Mouse (Mus musculus) embryonic facial prominence, embryonic 15.5 days (tissue): ENCODE measurements at regions not wholly inside any gene's neighbourhood (a gene's known extent, or its start where the extent isn't known, plus 50 kb on each side); places are given as distances from the start of the nearest gene placed in this dataset.
A peak's percentile ranks its signal among the peaks of the same experiment; 100 is the strongest.

Source experiments
- ATAC-seq: fragments of 200-750 bp; cut with Nextera tagmentation; 2 replicates; pipeline ENCODE4 v1.8.0; 2017; ENCODE audit warnings: low read depth, moderate TSS enrichment; ENCODE audit not compliant: insufficient number of reproducible peaks, low FRiP score, low TSS enrichment
- H3K27ac ChIP-seq: fragments of 300-500 bp; sonication (generic); replicated peaks from 2 replicates; pipeline ENCODE4 v1.5.1; 2015; ENCODE audit warnings: mild to moderate bottlenecking, inconsistent platforms
- H3K27me3 ChIP-seq: fragments of 300-500 bp; sonication (generic); 2 replicates; pipeline ENCODE4 v1.6.1; 2015; ENCODE audit warnings: inconsistent platforms
- H3K36me3 ChIP-seq: fragments of 300-500 bp; sonication (generic); 2 replicates; pipeline ENCODE4 v1.6.1; 2015; ENCODE audit warnings: mild to moderate bottlenecking, inconsistent platforms
- H3K4me1 ChIP-seq: fragments of 300-500 bp; sonication (generic); 2 replicates; pipeline ENCODE4 v1.6.1; 2015; ENCODE audit warnings: inconsistent platforms
- H3K4me2 ChIP-seq: fragments of 300-500 bp; sonication (generic); replicated peaks from 2 replicates; pipeline ENCODE4 v1.6.1; 2015; ENCODE audit warnings: mild to moderate bottlenecking, inconsistent platforms
- H3K4me3 ChIP-seq: fragments of 300-500 bp; sonication (generic); replicated peaks from 2 replicates; pipeline ENCODE4 v1.5.1; 2015; ENCODE audit warnings: mild to moderate bottlenecking, inconsistent platforms
- H3K9ac ChIP-seq: fragments of 300-500 bp; sonication (generic); 2 replicates; pipeline ENCODE4 v1.6.1; 2015; ENCODE audit warnings: inconsistent platforms
- H3K9me3 ChIP-seq: fragments of 300-500 bp; sonication (generic); replicated peaks from 2 replicates; pipeline ENCODE4 v1.6.1; 2016; ENCODE audit warnings: inconsistent platforms
- WGBS: fragments of 180-500 bp; shearing (Covaris S2); methylation state at CpG from one replicate; pipeline ENCODE4 v1.1.7; 2015; 5-methylcytosine and 5-hydroxymethylcytosine counted together

GRCm38 (mm10) chr5:44917173-44917815 lies 117.8 kb upstream of the Ldb2 start:
- Histone ChIP-seq H3K27ac (no peak overlapping the region), H3K4me1 (peaks cover 3% of the 10 kb centered on the region; the same call in 1 of the 2 replicates), H3K9ac (no peak overlapping the region), H3K27me3 (no peaks in the 10 kb centered on the region), H3K4me3 (peak overlapping the region; percentile 22), H3K9me3 (no peaks in the 10 kb centered on the region), H3K4me2 (peak overlapping the region; percentile 24; the same call in 1 of the 2 replicates), H3K36me3 (no peaks in the 10 kb centered on the region)
- WGBS = 25% methylated on average over 16 of the region's 16 CpGs
- ATAC-seq = no peak

- Histone ChIP-seq H3K4me1 (0 out of 2 replicates have a peak, but pooled peaks cover 4% of the 10 kb centered on the region), H3K27me3 (no peaks in the 10 kb centered on the region), H3K4me2 (no peak overlapping the region), H3K4me3 (no peak overlapping the region), H3K9me3 (no peaks in the 10 kb centered on the region), H3K27ac (peak overlapping the region; percentile 63; the same call in 1 of the 2 replicates), H3K36me3 (no peaks in the 10 kb centered on the region), H3K9ac (no peak overlapping the region)
- 25% methylated on average over 6 of the region's 6 CpGs for WGBS
- ATAC-seq = peak; percentile 54
Observed at GRCm38 (mm10) chr5:44902541-44902940, 103.1 kb upstream of the Ldb2 start.

GRCm38 (mm10) chr5:44886566-44887070 lies 87.1 kb upstream of the Ldb2 start:
- ATAC-seq = no peak
- WGBS = 76% methylated on average over 4 of the region's 4 CpGs
- H3K4me1 ChIP-seq = no peaks in the 10 kb centered on the region

GRCm38 (mm10) chr5:44876946-44877345 lies 77.5 kb upstream of the Ldb2 start:
- H3K4me1 ChIP-seq = no peaks in the 10 kb centered on the region
- H3K4me3 ChIP-seq = no peak overlapping the region
- no peak overlapping the region for H3K27ac ChIP-seq
- no peak for ATAC-seq
- WGBS = 43% methylated on average over 3 of the region's 3 CpGs
- no peaks in the 10 kb centered on the region for H3K9me3 ChIP-seq
- no peaks in the 10 kb centered on the region for H3K36me3 ChIP-seq
- H3K27me3 ChIP-seq = no peaks in the 10 kb centered on the region
- no peak overlapping the region for H3K9ac ChIP-seq
- H3K4me2 ChIP-seq = no peak overlapping the region

More at GRCm38 (mm10) chr5:44886566-44887070, 87.1 kb upstream of the Ldb2 start:
- Histone ChIP-seq H3K27me3 (no peaks in the 10 kb centered on the region), H3K4me3 (no peak overlapping the region), H3K27ac (no peak overlapping the region), H3K9me3 (no peaks in the 10 kb centered on the region), H3K36me3 (no peaks in the 10 kb centered on the region), H3K9ac (no peak overlapping the region), H3K4me2 (no peak overlapping the region)

GRCm38 (mm10) chr5:44872243-44872642 lies 72.8 kb upstream of the Ldb2 start:
- Histone ChIP-seq H3K4me3 (no peak overlapping the region), H3K4me2 (no peak overlapping the region), H3K36me3 (no peaks in the 10 kb centered on the region), H3K9me3 (no peaks in the 10 kb centered on the region), H3K27me3 (no peaks in the 10 kb centered on the region), H3K9ac (no peak overlapping the region), H3K27ac (no peak overlapping the region), H3K4me1 (no peaks in the 10 kb centered on the region)
- WGBS = 10% methylated on average over 7 of the region's 7 CpGs
- no peak for ATAC-seq

GRCm38 (mm10) chr5:44863887-44864286 lies 64.4 kb upstream of the Ldb2 start:
- Histone ChIP-seq H3K27ac (no peak overlapping the region), H3K4me3 (no peak overlapping the region), H3K27me3 (no peaks in the 10 kb centered on the region), H3K4me1 (0 out of 2 replicates have a peak, but pooled peaks cover 3% of the 10 kb centered on the region), H3K9me3 (no peaks in the 10 kb centered on the region), H3K36me3 (no peaks in the 10 kb centered on the region), H3K4me2 (no peak overlapping the region), H3K9ac (no peak overlapping the region)
- no peak for ATAC-seq
- WGBS = 14% methylated on average over 3 of the region's 3 CpGs

GRCm38 (mm10) chr5:44863349-44863748 lies 63.9 kb upstream of the Ldb2 start:
- 67% methylated on average over 3 of the region's 3 CpGs for whole genome bisulfite sequencing
- no peak overlapping the region for H3K4me3 ChIP-seq
- no peak for ATAC-seq
- H3K36me3 ChIP-seq = no peaks in the 10 kb centered on the region
- H3K4me2 ChIP-seq = no peak overlapping the region
- H3K9ac ChIP-seq = no peak overlapping the region
- no peaks in the 10 kb centered on the region for H3K27me3 ChIP-seq
- H3K27ac ChIP-seq = no peak overlapping the region
- H3K4me1 ChIP-seq = 0 out of 2 replicates have a peak, but pooled peaks cover 3% of the 10 kb centered on the region
- no peaks in the 10 kb centered on the region for H3K9me3 ChIP-seq

GRCm38 (mm10) chr5:44854189-44854588 lies 54.7 kb upstream of the Ldb2 start:
- Histone ChIP-seq H3K4me3 (no peak overlapping the region), H3K27me3 (no peaks in the 10 kb centered on the region), H3K4me1 (no peaks in the 10 kb centered on the region), H3K9me3 (no peaks in the 10 kb centered on the region), H3K27ac (no peak overlapping the region), H3K9ac (no peak overlapping the region), H3K36me3 (no peaks in the 10 kb centered on the region), H3K4me2 (no peak overlapping the region)
- 83% methylated on average over 4 of the region's 4 CpGs for WGBS
- ATAC-seq = no peak
